In genomic region chr1:182951298-182951697, GRCm38 (mm10) we compare ENCODE assay signal across 8 mouse cellular contexts. TPM values are rescaled to one million over a fixed set of nuclear protein-coding genes. Genes with fewer than 3 reads are reported as not detected.
DNase-seq lines count a peak whose midpoint lies in the region; ATAC-seq lines count a peak whose summit lies in the region.

No protein-coding gene starts in this region.

- H3K9me3 ChIP-seq in stomach, embryonic 14.5 days (ENCODE audit: control insufficient read depth, low read depth, low read length) = no peaks in the 10 kb centered on the region

- WGBS in stomach, embryonic 14.5 days = 40% methylated on average over 9 of the region's 9 CpGs

- peak; percentile 81 for DNase-seq in urinary bladder, postnatal 14 days (ENCODE audit: low spot score)
- no peak for DNase-seq in urinary bladder, postnatal 4 days (ENCODE audit: low spot score in 2 of 2)
- peak; percentile 36 for DNase-seq in gastrocnemius, postnatal 10 days
- peak; percentile 73 to 95 for DNase-seq in left cerebral cortex, postnatal 25 days (ENCODE audit: low spot score in 2 of 2)
- no peak for DNase-seq in natural killer cell, adult 2 months (ENCODE audit: low spot score in 2 of 2)
- DNase-seq in kidney, adult 8-10 months = no peak

- H3K27me3 ChIP-seq in stomach, embryonic 14.5 days (ENCODE audit: control insufficient read depth, insufficient read depth, low read length) = no peaks in the 10 kb centered on the region

- intact Hi-C loops in left cerebral cortex, postnatal 25 days (cut with DNase I) = loop anchor here (5.0 kb wide), 1 partner anchor 44 kb away; no protein-coding TSS in a partner anchor

- H3K4me1 ChIP-seq in stomach, embryonic 14.5 days (ENCODE audit: control insufficient read depth, insufficient read depth, low read length) = peaks cover 12% of the 10 kb centered on the region; the same call in 1 of the 2 replicates

- ATAC-seq in stomach, embryonic 14.5 days (ENCODE audit: insufficient number of reproducible peaks, insufficient read depth, low FRiP score, low read depth) = peak; percentile 51; the same call in 1 of the 2 replicates
- ATAC-seq in monocyte, adult 5-6 weeks (replicated peaks; ENCODE audit: insufficient number of reproducible peaks, low FRiP score, low TSS enrichment, poor library complexity, severe bottlenecking) = no peak

- H3K4me2 ChIP-seq in stomach, embryonic 14.5 days (replicated peaks; ENCODE audit: low read depth, low read length) = no peak overlapping the region

- no peaks in the 10 kb centered on the region for H3K36me3 ChIP-seq in stomach, embryonic 14.5 days (ENCODE audit: control insufficient read depth, insufficient read depth, low read length)

- H3K9ac ChIP-seq in stomach, embryonic 14.5 days (replicated peaks; ENCODE audit: low read depth, low read length) = no peak overlapping the region

- no peak overlapping the region for H3K4me3 ChIP-seq in stomach, embryonic 14.5 days (ENCODE audit: low read depth, low read length)

- H3K27ac ChIP-seq in stomach, embryonic 14.5 days (ENCODE audit: low read length) = no peak overlapping the region

RNA-seq across cellular contexts. Expression of gene Tlr5, which starts 3.3 kb away (rescaled TPM):
- total RNA-seq in gastrocnemius, postnatal 10 days (2021) = 1 to 10 TPM; 2.0 to 2.1 TPM
- under 1 TPM; 0.32 to 0.43 TPM for total RNA-seq in left cerebral cortex, postnatal 25 days (2021)
- 2.5 and 2.9 TPM in 2 replicates for polyA plus RNA-seq in stomach, embryonic 14.5 days (2014; fragmentation: Nextera tagmentation; extraction: Ambion mirVana)
- 0.48 to 0.53 TPM in 2 of 3 replicates, not detected in the other for total RNA-seq in monocyte, adult 5-6 weeks (2017)

Comparison
In these comparisons a context has a peak if more than half of its experiments do, and no peak if none do; other contexts are left out.
1. DNase-seq: peak in urinary bladder, postnatal 14 days (single experiment), gastrocnemius, postnatal 10 days (single experiment) and left cerebral cortex, postnatal 25 days (2 of 2); none in urinary bladder, postnatal 4 days (0 of 2), natural killer cell, adult 2 months (0 of 2) and kidney, adult 8-10 months (0 of 2).